Mouse (Mus musculus) gastrocnemius, postnatal 14 days (tissue): ENCODE results near the gene Serinc5. TPM values are rescaled to one million over a fixed set of nuclear protein-coding genes. Genes with fewer than 3 reads are reported as not detected.

Experiments used
- total RNA-seq, 2 experiments: library from RNA; stranded (reverse); gene quantifications; 2 replicates each; pipeline ENCODE4 v1.2.3; 2021

The Serinc5 gene
- total RNA-seq, 2 experiments from 2014 or later = 11.7 to 15.2 TPM

Other genes starting within 250 kb of the Serinc5 start
- gene Ankrd34b, start 185.2 kb upstream of the Serinc5 start, total RNA-seq = not detected
- gene Fam151b, start 127.1 kb upstream of the Serinc5 start, total RNA-seq = 1 to 10 TPM; 2.4 to 2.5 TPM
- gene Zfyve16, start 80.2 kb upstream of the Serinc5 start, total RNA-seq = 10 to 100 TPM; 10.3 to 10.6 TPM
- gene Spz1, start 34.9 kb upstream of the Serinc5 start, total RNA-seq = not detected
- gene Thbs4, start 183.7 kb downstream of the Serinc5 start, total RNA-seq = 100 to 1,000 TPM; 130 to 144 TPM
- 1 to 10 TPM; 4.7 to 6.1 TPM for gene Mtx3, start 233.7 kb downstream of the Serinc5 start, total RNA-seq